Mouse (Mus musculus): Measurements from ENCODE around the gene Krt35. TPM values are rescaled to one million over a fixed set of nuclear protein-coding genes. Genes with fewer than 3 reads are reported as not detected.

Gene Krt35
- polyA plus RNA-seq, 1 experiment from 2014 or later = not detected

DNA sequence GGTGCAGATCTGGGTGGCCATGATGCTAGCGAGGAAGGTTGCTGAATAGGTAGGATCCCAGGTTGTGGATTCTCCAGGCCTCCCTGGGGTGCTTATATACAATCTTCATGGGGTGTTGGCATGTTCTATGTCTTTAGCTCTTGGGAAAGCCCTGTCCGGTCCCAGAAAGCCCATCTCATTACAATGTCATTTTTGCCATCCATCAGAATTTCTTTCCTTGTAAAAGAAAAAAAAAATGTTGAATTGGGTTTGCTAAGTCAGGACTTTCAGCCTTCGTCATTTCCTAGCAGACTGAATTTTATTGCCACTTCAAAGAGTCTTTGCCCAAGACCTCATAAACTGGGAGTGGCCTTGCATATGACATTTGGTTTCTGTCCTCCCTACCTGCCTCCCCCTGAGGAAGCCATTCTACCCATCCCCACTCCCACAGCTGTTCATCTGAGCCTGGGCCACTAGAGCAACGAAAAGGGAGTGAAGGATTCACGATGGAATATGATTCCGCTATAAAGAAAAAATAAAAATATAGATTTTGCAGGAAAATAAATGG is 9.6 kb upstream of the Krt35 start, which contains the start of gene Krt36:
Krt36 (minus strand) TSS at position 51 of the 547 bp plus-strand sequence.
- Histone ChIP-seq H3K4me1 (peaks cover 4% of the 10 kb centered on the region; the same call in 1 of the 2 replicates), H3K36me3 (replicated peaks) (no peaks in the 10 kb centered on the region), H3K4me3 (no peak within 1 kb of the TSS), H3K27ac (replicated peaks) (no peak within 1 kb of the TSS), H3K27me3 (replicated peaks; ENCODE audit: low read depth, poor library complexity, severe bottlenecking) (no peaks in the 10 kb centered on the region), H3K9me3 (no peaks in the 10 kb centered on the region)
- no peak for DNase-seq (ENCODE audit: low spot score)
- WGBS = 87% methylated on average over 6 of the region's 6 CpGs

DNA sequence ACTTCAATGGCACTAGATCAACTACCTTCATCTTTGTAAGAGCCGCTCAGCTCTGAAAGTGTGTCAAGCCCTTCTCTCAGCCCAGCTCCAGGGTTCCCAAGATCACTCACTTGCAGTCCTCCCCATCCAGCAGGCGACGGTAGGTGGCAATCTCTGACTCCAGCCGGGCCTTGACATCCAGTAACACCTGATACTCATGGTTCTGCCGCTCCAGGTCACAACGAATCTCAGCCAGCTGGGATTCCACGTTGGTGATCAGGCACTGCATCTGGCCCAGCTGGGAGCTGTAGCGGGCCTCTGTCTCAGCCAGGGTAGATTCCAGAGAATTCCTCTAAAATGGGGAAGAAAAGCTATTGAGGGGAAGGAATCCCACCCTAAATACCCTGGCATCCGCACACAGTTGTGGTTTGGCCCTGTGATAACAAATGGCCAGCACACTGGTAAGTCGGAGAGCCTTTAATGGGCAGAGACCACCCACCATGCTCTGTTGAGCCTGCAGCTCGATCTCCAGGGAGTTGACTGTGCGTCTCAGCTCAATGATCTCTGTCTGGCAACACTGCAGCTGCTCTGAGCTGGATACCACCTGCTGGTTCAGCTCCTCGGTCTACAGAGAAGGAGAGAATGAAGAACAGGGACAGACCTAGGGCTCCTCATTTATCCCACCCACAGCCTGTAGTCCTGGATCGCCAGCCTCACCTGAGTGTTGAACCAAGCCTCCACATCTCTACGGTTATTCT is 6.8 kb upstream of the Krt35 start:
- Histone ChIP-seq H3K4me1 (peaks cover 16% of the 10 kb centered on the region), H3K27ac (replicated peaks) (no peak overlapping the region), H3K27me3 (replicated peaks; ENCODE audit: low read depth, poor library complexity, severe bottlenecking) (no peaks in the 10 kb centered on the region), H3K9me3 (no peaks in the 10 kb centered on the region), H3K4me3 (no peak overlapping the region), H3K36me3 (replicated peaks) (no peaks in the 10 kb centered on the region)
- 70% methylated on average over 15 of the region's 15 CpGs for WGBS
- DNase-seq (ENCODE audit: low spot score) = no peak

DNA sequence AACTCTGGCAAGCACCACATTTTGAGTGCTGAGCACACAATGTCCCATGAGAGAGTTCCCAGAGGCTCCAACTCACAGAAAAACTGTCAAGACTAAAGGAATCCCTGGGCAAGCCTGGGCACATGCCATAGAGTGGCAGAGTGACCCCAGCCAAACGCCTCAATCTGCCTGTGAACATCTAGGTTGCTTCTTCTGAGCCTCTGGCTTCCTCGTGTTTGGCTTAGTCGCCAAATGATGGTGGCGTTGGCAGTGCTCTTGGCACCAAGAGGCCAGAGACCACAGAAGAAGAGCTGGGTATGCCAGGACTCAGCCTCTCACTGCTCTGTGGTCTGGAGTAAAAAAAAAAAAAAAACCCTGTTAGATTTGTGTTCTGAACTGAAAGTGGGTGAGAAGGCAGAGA is 4.3 kb upstream of the Krt35 start:
- H3K27me3 ChIP-seq (replicated peaks; ENCODE audit: low read depth, poor library complexity, severe bottlenecking) = no peaks in the 10 kb centered on the region
- H3K4me3 ChIP-seq = no peak overlapping the region
- no peaks in the 10 kb centered on the region for H3K36me3 ChIP-seq (replicated peaks)
- 83% methylated on average over 4 of the region's 4 CpGs for WGBS
- H3K4me1 ChIP-seq = peaks cover 20% of the 10 kb centered on the region
- no peak overlapping the region for H3K27ac ChIP-seq (replicated peaks)
- no peak for DNase-seq (ENCODE audit: low spot score)
- no peaks in the 10 kb centered on the region for H3K9me3 ChIP-seq

DNA sequence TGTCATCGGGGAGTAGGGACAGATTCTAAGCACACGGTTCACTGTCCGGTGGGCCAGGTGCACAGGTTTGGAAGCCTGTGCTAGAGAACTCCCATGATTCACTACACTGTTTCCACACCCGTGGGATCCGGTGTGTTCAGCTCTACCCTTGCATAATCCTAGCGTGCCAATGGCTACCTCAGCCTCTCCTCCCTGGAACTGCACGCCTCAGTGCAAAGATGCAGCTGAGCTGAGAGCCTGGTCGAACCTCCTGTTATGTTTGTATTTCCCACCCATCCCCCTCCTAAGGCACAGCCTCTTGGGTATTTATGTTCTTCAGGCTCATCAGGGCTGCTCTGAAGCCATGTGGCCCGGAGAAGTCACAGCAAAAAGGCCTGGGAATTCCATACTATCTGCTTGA is 1.8 kb upstream of the Krt35 start:
- H3K27ac ChIP-seq (replicated peaks) = no peak overlapping the region
- no peak overlapping the region for H3K4me3 ChIP-seq
- 74% methylated on average over 9 of the region's 9 CpGs for WGBS

DNA sequence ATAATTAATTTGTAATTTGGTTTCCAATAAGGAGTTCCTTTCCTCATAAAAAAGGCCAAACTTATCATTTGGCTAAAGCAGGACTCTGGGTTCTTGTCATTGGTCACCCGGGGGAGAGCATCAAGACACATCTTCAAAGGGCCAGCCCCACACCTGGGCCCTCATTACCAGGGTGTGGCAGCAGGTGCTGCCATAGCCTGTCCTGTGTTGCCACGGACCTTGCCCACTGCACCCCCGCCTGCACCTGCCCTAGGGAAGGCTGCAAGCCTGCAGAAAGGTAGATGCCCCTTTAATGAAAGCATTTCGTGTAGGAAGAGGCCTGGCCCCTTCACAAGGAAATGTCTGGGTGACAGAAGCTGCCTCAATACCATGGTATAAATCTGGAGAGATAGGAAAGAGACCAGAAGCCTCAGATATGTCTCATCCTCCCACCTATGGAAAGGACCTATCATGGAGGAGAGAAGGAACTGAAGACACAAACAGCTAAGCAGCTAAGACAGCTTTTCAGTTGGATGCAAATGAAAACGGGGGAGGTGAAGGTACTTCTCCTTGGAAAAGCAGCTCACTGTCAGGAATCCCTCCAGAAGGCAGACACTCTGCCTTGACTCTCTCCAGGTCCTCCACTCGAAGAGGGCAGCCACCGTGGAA is 7.5 kb downstream of the Krt35 start:
- 70% methylated on average over 7 of the region's 7 CpGs for WGBS
- Histone ChIP-seq H3K4me1 (peaks cover 2% of the 10 kb centered on the region; the same call in 1 of the 2 replicates), H3K36me3 (replicated peaks) (no peaks in the 10 kb centered on the region), H3K27me3 (replicated peaks; ENCODE audit: low read depth, poor library complexity, severe bottlenecking) (no peaks in the 10 kb centered on the region), H3K4me3 (no peak overlapping the region), H3K9me3 (0 out of 2 replicates have a peak, but pooled peaks cover 2% of the 10 kb centered on the region), H3K27ac (replicated peaks) (no peak overlapping the region)
- no peak for DNase-seq (ENCODE audit: low spot score)

More for the DNA sequence above, 1.8 kb upstream of the Krt35 start:
- no peak for DNase-seq (ENCODE audit: low spot score)
- H3K9me3 ChIP-seq = no peaks in the 10 kb centered on the region
- no peaks in the 10 kb centered on the region for H3K27me3 ChIP-seq (replicated peaks; ENCODE audit: low read depth, poor library complexity, severe bottlenecking)
- H3K4me1 ChIP-seq = peaks cover 17% of the 10 kb centered on the region
- no peaks in the 10 kb centered on the region for H3K36me3 ChIP-seq (replicated peaks)

DNA sequence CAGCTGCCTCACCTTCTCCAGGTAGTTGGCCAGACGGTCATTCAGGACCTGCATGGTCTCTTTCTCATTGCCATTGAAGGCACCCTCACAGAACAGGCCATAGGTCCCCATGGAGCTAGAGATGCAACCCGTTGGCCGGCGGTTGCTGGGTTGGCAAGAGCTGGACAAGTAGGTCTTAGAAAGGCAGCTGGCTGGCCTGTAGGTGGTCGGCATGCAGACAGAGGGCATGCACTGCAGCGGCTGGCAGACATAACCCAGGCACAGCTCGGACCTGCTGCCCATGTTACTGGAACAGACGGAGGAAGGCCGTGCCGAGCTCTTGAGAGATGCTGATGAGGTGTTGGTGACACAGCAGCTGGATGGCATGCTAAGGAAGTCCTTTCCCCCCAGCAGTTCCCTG is 8.2 kb downstream of the Krt35 start, which contains the start of gene Krt32:
Krt32 (minus strand) TSS at position 366 of the 400 bp plus-strand sequence.
- H3K9me3 ChIP-seq = 0 out of 2 replicates have a peak, but pooled peaks cover 2% of the 10 kb centered on the region
- H3K27ac ChIP-seq (replicated peaks) = no peak within 1 kb of the TSS
- no peak for DNase-seq (ENCODE audit: low spot score)
- no peaks in the 10 kb centered on the region for H3K36me3 ChIP-seq (replicated peaks)
- no peaks in the 10 kb centered on the region for H3K27me3 ChIP-seq (replicated peaks; ENCODE audit: low read depth, poor library complexity, severe bottlenecking)
- peaks cover 2% of the 10 kb centered on the region; the same call in 1 of the 2 replicates for H3K4me1 ChIP-seq
- 92% methylated on average over 10 of the region's 10 CpGs for WGBS
- H3K4me3 ChIP-seq = no peak within 1 kb of the TSS

DNA sequence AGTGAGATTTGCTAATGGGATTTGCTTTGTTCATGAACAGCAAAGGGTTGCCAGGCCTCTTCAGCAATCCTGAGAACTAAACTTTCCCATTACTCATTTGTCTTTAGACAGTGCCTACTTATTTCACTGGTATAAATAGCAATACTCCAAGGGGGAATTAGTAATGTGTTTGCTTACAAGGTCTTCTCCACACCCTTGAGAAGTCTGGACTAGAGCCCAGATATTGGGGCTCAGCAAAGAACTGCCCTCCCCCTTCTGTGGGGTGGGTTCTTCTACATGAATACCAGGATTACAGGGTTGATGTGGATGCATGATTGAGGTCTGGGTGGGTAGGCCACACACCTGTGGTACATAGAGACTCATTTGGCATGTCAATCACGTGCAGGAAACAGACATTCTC is 22.2 kb downstream of the Krt35 start:
- Histone ChIP-seq H3K36me3 (replicated peaks) (no peaks in the 10 kb centered on the region), H3K4me1 (no peaks in the 10 kb centered on the region), H3K9me3 (no peaks in the 10 kb centered on the region), H3K27ac (replicated peaks) (no peak overlapping the region), H3K4me3 (no peak overlapping the region), H3K27me3 (replicated peaks; ENCODE audit: low read depth, poor library complexity, severe bottlenecking) (no peaks in the 10 kb centered on the region)
- DNase-seq (ENCODE audit: low spot score) = no peak
- WGBS = 64% methylated on average over 1 of the region's 1 CpGs

DNA sequence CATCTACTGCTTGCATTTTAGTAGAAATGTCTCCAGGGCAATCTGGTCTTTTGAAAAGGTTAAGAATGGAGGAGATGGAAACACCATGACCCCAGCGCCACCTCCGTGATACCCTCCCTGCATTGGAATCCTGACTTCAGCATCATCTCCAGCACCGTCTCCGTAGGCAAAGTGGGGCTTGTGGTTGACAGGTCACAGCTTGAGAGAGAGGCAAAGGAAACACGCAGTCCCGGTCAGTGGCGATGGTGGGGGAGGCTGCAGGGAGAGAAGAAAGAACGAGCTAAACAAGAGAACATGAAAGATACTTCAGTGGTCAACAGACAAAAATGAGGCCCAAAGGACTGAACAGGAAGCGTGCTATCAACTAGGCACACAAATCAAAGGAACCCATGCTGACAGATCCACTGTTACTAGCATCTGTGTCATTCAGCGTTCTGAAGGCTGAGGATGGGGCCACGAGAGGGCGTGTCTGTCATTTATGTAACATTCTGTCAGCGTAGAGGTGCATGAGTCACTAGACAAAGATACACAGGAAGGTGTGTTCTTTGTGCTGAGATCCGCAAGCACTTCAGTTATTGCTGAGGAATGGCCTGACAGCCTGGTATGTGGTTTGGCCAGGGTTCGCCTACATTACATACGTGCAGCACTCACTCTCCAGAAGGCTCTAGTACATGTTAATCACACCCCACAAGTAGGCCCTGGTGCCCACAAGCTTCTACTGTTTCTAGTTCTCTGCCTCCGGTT is 28.6 kb downstream of the Krt35 start:
- Histone ChIP-seq H3K27me3 (replicated peaks; ENCODE audit: low read depth, poor library complexity, severe bottlenecking) (no peaks in the 10 kb centered on the region), H3K4me1 (no peaks in the 10 kb centered on the region), H3K36me3 (replicated peaks) (no peaks in the 10 kb centered on the region), H3K27ac (replicated peaks) (no peak overlapping the region), H3K9me3 (no peaks in the 10 kb centered on the region), H3K4me3 (no peak overlapping the region)
- no peak for DNase-seq (ENCODE audit: low spot score)
- WGBS = 84% methylated on average over 17 of the region's 17 CpGs

DNA sequence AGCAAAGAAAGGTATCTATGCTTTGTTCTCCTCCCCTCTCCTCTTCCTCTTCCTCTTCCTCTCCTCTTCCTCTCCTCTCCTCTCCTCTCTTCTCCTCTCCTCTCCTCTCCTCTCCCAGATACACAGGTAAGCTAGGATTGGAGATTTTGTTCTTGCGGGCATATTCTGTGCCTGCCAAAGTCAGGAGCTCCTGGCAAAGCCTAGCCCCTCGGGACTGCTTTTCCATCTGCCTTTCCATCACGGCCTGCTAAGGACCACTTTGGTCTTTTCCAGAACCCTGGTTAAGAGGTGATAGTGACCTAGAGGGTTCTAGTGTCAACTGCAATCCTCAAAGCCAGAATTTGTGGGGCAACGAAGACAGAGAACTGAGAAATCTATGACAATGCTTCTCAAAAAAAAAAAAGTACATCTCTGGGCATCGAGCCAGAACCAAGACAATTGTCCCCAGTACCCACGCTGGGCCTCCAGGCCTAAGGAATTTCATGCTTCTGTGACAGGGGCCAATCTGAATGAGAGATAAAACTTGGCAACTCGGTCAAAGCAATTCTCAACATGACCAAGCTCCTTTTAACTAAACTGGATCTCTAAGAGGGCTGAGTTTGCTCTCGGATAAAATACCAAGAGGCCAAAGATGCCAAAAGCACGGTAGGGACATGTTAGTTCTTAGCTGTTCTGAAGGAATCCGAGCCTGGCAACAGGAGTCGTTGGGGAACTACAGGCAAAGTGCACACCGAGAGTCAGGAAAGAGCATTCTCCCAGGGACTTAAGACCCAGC is 29.6 kb downstream of the Krt35 start:
- no peaks in the 10 kb centered on the region for H3K27me3 ChIP-seq (replicated peaks; ENCODE audit: low read depth, poor library complexity, severe bottlenecking)
- no peak overlapping the region for H3K27ac ChIP-seq (replicated peaks)
- no peak for DNase-seq (ENCODE audit: low spot score)
- 85% methylated on average over 12 of the region's 12 CpGs for WGBS
- no peaks in the 10 kb centered on the region for H3K36me3 ChIP-seq (replicated peaks)
- no peaks in the 10 kb centered on the region for H3K4me1 ChIP-seq
- no peak overlapping the region for H3K4me3 ChIP-seq
- H3K9me3 ChIP-seq = no peaks in the 10 kb centered on the region

DNA sequence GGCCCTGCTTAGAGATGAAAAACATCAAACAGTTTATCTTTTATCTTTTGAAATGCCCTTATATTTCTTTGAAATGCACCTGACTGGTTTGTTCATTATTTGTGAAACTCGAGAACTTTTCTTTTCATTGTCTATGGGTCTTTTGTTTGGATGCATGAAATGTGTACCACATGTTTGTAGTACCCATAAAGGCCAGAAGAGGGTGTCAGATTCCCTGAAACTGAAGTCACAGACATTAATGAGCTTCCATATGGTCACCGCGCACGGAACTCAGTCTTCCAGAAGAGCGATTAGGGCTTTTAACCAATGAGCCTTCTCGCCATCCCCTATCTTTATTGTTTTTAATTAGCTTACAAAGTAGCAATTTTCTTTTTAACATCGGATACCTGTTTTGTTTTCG is 37.2 kb downstream of the Krt35 start:
- DNase-seq (ENCODE audit: low spot score) = no peak
- H3K4me1 ChIP-seq = no peaks in the 10 kb centered on the region

DNA sequence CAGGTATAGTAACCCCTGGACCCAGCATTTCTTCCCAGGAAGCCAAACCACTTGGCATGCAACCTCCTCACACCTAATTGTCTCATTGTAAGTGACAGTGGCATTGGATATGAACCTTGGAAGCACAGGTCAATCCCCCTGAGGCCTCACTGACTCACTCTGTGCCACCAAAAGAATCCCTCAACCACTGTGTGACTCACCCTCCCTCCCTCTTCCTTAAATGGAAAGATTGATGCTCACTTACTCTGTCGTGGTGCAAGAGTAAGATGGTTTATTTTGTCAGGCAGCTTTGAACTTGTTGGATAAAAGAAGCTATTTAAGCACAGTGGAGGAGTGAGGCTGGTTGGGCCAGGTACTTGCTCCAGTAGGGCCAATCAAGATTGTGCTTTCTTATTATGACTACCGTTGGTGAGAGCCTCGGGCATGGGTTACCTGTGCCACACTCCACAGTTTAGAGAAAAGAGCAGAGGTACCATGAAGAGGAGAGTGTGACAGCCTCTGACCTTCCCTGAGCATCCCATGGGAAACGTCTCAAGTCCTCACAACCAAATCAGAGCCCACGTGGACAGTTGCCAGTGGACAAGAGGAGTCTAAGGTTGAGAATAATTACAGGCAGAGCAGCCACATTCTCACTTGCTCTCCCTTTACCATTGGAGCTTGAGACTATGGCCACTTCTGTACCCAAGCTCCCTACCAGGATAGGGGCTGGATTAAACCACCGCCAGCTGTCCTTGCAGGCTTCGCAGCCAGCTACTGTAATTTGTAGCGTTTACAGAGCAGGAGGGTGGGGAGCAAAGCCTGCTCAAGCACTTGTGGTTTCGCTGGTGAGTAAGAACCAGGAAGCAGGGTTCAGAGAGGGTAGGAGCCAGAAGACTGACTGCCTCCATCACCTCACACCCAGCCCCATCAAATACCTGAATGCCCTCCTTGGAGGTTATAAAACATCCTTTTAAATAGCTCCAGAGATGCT is 40.1 kb downstream of the Krt35 start:
- Histone ChIP-seq H3K4me3 (no peak overlapping the region), H3K4me1 (no peaks in the 10 kb centered on the region), H3K36me3 (replicated peaks) (no peaks in the 10 kb centered on the region), H3K9me3 (no peaks in the 10 kb centered on the region), H3K27ac (replicated peaks) (no peak overlapping the region), H3K27me3 (replicated peaks; ENCODE audit: low read depth, poor library complexity, severe bottlenecking) (no peaks in the 10 kb centered on the region)
- 77% methylated on average over 9 of the region's 9 CpGs for WGBS
- no peak for DNase-seq (ENCODE audit: low spot score)

More for the DNA sequence above, 37.2 kb downstream of the Krt35 start:
- Histone ChIP-seq H3K27me3 (replicated peaks; ENCODE audit: low read depth, poor library complexity, severe bottlenecking) (no peaks in the 10 kb centered on the region), H3K9me3 (no peaks in the 10 kb centered on the region), H3K36me3 (replicated peaks) (no peaks in the 10 kb centered on the region), H3K4me3 (no peak overlapping the region), H3K27ac (replicated peaks) (no peak overlapping the region)
- 74% methylated on average over 8 of the region's 8 CpGs for WGBS

All from embryonic facial prominence, embryonic 10.5 days (tissue).